Mouse (Mus musculus) C2C12 (cell line): Measurements from ENCODE around the gene Rpl41. TPM values are rescaled to one million over a fixed set of nuclear protein-coding genes. Genes with fewer than 3 reads are reported as not detected.

Source experiments
- H3K27me3 ChIP-seq: one replicate; pipeline ENCODE4 v1.6.1; 2011; ENCODE audit not compliant: control insufficient read depth, insufficient read depth, insufficient read length
- H3K36me3 ChIP-seq: one replicate; pipeline ENCODE4 v1.6.1; 2011; ENCODE audit not compliant: control insufficient read depth, insufficient read depth
- H3K4me3 ChIP-seq: one replicate; pipeline ENCODE4 v1.5.1; 2011; ENCODE audit warnings: mild to moderate bottlenecking, control low read depth; ENCODE audit not compliant: poor library complexity, insufficient read depth, severe bottlenecking
- H3K79me2 ChIP-seq: one replicate; pipeline ENCODE4 v1.6.1; 2011; ENCODE audit not compliant: control insufficient read depth, insufficient read depth
- H3K79me3 ChIP-seq: one replicate; pipeline ENCODE4 v1.6.1; 2011; ENCODE audit warnings: low read depth, control low read depth
- H3ac ChIP-seq: one replicate; pipeline ENCODE3; 2011; ENCODE audit warnings: low read depth; ENCODE audit not compliant: control insufficient read depth, insufficient read length
- CEBPB ChIP-seq: IDR thresholded peaks from one replicate; pipeline ENCODE4 v1.6.1; 2011; ENCODE audit warnings: low read depth, mild to moderate bottlenecking, control low read depth, moderate library complexity
- CTCF ChIP-seq: IDR thresholded peaks from one replicate; pipeline ENCODE4 v1.5.1; 2011; ENCODE audit not compliant: control insufficient read depth, insufficient read depth, insufficient read length
- FOSL1 ChIP-seq: IDR thresholded peaks from one replicate; pipeline ENCODE4 v1.8.0; 2011; ENCODE audit warnings: mild to moderate bottlenecking, low read length; ENCODE audit not compliant: poor library complexity, insufficient read depth, severe bottlenecking
- MAX ChIP-seq: IDR thresholded peaks from one replicate; pipeline ENCODE4 v1.6.1; 2011; ENCODE audit warnings: mild to moderate bottlenecking, control low read depth
- MYOD1 ChIP-seq: IDR thresholded peaks from one replicate; pipeline ENCODE4 v1.6.1; 2011; ENCODE audit warnings: low read depth; ENCODE audit not compliant: control insufficient read depth, insufficient read length
- MYOG ChIP-seq: IDR thresholded peaks from one replicate; pipeline ENCODE4 v1.6.1; 2011; ENCODE audit not compliant: control insufficient read depth, insufficient read length; ENCODE audit errors: extremely low read depth
- USF1 ChIP-seq: IDR thresholded peaks from one replicate; pipeline ENCODE4 v1.6.1; 2011; ENCODE audit warnings: low read depth, mild to moderate bottlenecking, control low read depth, moderate library complexity
- polyA plus RNA-seq: library from polyadenylated mRNA; unstranded; fragments of >200 nt; fragmentation: generic; extraction: Trizol; gene quantifications from one replicate; pipeline ENCODE4 v1.2.1, GENCODE M21; 2012; ENCODE audit warnings: missing spikeins

The Rpl41 gene
- polyA plus RNA-seq, 1 experiment: 13,760 TPM

DNA sequence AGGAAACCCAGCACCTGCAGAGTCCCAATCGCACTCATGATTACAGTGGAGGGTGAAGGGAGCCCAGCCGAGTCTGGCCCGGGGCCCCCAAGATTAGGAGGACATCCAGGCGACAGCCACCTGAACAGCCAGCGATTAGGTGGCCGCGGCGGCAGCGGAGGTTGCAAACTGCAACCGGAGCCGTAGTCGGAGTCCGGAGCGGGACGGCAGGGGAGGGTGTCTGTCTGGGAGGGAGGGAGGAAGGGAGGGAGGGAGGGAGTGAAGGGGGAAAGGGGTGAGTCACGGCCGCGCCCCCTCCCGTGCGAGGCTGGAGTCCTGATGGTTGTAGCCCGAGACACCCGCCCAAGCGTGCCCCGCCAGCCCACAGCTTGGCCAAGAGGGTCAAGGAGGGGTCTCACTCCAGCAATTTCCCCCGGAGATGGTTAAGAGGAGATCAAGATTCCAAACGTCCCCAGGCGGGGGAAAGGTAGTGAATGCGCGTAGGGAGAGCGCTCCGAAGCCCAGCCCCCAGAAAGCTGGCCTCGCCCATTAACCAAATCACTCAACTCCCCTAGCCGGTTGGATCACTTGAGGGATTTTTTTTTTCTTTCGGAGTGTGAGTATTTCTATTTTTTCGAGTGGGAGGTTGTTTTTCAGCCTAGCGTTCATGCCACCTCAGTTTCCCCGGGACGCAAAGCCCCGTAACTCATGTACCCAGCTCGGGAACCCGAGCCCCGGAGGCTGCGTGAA, 40.5 kb upstream of the Rpl41 start, which contains the start of gene Erbb3:
TSS of gene Erbb3 (minus strand) at position 189 of the 729 bp plus-strand sequence.
- Histone ChIP-seq H3K36me3 (no peaks in the 10 kb centered on the region), H3K79me2 (no peaks in the 10 kb centered on the region), H3K27me3 (no peaks in the 10 kb centered on the region), H3K4me3 (peak within 1 kb of the TSS; percentile 43), H3K79me3 (no peaks in the 10 kb centered on the region), H3ac (peak within 1 kb of the TSS; percentile 57)
- TF ChIP-seq USF1 (no peak), MAX (no peak), MYOG (no peak), MYOD1 (no peak), CEBPB (no peak), CTCF (no peak), FOSL1 (no peak)

DNA sequence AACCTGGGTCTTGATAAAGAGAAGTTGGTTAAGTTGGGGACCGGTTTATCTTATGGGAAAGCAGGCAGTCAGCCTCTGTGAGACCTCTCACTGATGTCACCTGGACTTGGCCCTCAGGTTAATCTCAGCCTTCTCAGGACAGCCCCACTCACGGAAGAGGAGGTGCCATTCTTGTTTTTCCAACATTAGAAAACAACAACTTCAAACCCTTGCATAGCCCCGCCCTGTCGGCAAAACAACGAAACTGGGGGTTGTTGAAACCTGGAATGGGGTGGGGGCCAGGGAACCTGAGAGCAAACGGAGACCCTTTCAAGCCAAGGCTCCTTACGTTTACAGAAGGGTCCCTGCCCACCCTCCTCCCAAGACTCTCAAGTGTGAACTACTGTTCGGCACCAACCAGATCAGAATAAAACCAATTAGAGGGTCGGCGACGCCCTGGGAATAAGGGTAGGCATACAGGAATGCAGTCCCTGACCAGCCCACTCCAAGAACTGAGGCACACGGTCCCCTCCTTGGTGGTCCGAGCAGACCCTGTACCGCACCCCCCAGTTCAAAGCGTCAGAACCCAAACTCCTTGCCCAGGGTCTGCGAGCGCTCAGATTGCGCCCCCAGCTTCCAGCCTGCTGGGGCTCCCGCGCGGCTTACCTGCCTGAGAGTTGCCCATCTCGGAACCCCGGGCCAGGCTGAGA, 39.8 kb upstream of the Rpl41 start:
- Histone ChIP-seq H3K79me2 (no peaks in the 10 kb centered on the region), H3K79me3 (no peaks in the 10 kb centered on the region), H3K36me3 (no peaks in the 10 kb centered on the region), H3K27me3 (no peaks in the 10 kb centered on the region), H3K4me3 (peak overlapping the region; percentile 43), H3ac (peak overlapping the region; percentile 57)
- TF ChIP-seq CEBPB (no peak), USF1 (no peak), FOSL1 (no peak), MYOG (no peak), MAX (no peak), MYOD1 (no peak), CTCF (no peak)

DNA sequence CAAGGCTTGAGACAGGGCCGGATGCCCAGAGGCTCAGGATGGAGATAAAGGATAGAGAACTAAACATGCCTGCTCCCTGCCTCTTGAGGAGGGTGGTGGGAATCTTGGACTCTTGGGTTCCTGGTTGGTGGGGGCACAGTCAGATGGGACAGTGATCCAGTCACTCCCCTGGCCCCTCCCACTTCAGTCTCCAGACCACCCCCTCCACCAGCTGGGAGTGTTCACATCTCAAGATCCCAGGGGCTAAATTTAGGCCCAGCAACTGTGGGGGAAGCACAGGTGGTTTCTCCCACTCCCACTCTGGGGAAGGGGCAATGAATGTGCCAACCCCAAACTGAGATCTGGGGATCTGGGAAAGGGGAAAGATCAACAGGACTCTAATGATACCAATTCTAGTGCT, 39.0 kb upstream of the Rpl41 start:
- Histone ChIP-seq H3K4me3 (no peak overlapping the region), H3K79me2 (no peaks in the 10 kb centered on the region), H3K36me3 (no peaks in the 10 kb centered on the region), H3ac (no peak overlapping the region), H3K27me3 (no peaks in the 10 kb centered on the region), H3K79me3 (no peaks in the 10 kb centered on the region)
- TF ChIP-seq USF1 (no peak), CEBPB (no peak), CTCF (no peak), MAX (no peak), FOSL1 (no peak), MYOD1 (no peak), MYOG (no peak)

DNA sequence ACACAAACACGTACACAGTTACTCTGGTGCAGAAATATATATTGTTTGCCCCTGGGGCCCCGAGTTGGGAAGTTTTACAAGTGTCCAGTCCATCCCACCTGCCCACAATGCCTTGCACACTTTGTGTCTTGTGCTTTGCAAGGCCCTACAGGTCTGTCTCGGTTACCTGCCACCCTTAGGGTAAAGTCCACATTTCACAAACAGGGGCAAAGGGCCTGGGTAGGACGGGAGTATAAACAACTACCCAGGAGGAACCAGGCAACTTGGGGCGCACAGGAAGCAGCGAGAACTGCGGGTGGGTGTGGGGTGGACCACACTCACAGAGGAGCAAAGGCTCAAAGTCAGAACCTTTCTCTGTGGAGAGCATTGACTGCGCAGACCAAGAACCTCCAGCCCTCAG, 38.6 kb upstream of the Rpl41 start:
- no peak for TF ChIP-seq FOSL1
- TF ChIP-seq USF1: no peak
- TF ChIP-seq CEBPB: no peak
- no peak for TF ChIP-seq MAX
- no peak for TF ChIP-seq MYOD1
- TF ChIP-seq CTCF: no peak
- TF ChIP-seq MYOG: no peak
- Histone ChIP-seq H3ac (no peak overlapping the region), H3K79me3 (no peaks in the 10 kb centered on the region), H3K36me3 (no peaks in the 10 kb centered on the region), H3K79me2 (no peaks in the 10 kb centered on the region), H3K4me3 (no peak overlapping the region), H3K27me3 (no peaks in the 10 kb centered on the region)

DNA sequence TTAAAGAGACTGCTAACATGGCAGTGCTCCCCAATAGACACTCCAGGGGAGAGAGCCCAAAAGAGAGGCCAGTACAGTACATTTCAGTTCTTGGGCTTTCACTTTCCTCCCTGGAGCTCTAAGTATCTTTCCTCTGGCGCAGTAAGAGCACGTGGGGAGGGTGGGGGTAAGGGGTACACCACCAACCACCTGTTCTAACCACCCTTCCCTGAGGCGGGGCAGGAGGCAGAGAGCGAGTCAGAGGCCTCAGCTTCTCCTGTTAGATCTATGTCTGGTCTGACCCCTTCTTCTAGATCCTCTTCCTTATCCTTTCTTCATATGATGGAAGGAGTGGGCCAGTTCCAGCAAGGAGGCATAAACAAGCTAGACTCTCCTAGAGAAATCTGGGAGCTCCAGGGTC, 38.0 kb upstream of the Rpl41 start:
- no peaks in the 10 kb centered on the region for H3K79me2 ChIP-seq
- H3K27me3 ChIP-seq: no peaks in the 10 kb centered on the region
- no peaks in the 10 kb centered on the region for H3K79me3 ChIP-seq
- H3K4me3 ChIP-seq: no peak overlapping the region
- no peak overlapping the region for H3ac ChIP-seq
- TF ChIP-seq MYOD1 (no peak), MYOG (no peak), CEBPB (no peak), USF1 (no peak), FOSL1 (no peak), CTCF (no peak), MAX (no peak)
- H3K36me3 ChIP-seq: no peaks in the 10 kb centered on the region
